Mouse (Mus musculus): ENCODE data around the gene Snap91. TPM values are rescaled to one million over a fixed set of nuclear protein-coding genes. Genes with fewer than 3 reads are reported as not detected.
A peak's percentile ranks its signal among the peaks of the same experiment; 100 is the strongest.

The Snap91 gene
- polyA plus RNA-seq, 1 experiment, result 627 TPM

DNA sequence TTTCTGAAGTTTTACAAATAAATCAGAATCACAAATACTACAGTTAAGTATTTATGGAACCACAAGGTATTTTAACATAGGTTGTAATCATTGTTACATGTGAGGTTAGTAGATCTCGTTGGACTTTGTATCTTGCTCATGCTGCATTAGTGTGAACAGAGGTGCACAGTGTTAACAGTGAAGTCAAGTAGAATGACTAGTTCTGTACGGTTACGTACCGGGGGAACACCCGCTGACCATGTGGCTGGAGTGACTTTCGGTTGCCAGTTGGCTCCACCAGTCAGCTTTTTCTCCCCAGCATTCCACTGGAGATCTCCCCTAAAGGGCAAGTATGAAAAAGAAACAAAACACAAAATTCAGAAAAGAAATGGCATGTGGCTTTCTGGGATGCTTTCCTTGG lies 105.1 kb downstream of the Snap91 start:
- Histone ChIP-seq H3K27ac (ENCODE audit: insufficient read depth, low read depth, low read length) (no peak overlapping the region), H3K4me3 (ENCODE audit: insufficient read depth, low read depth, low read length) (no peak overlapping the region), H3K4me1 (ENCODE audit: control insufficient read depth, insufficient read depth, low read length) (peaks cover 6% of the 10 kb centered on the region)
- no peak for TF ChIP-seq CTCF (IDR thresholded peaks at IDR 0.05; ENCODE audit: insufficient read depth, low read depth, low read length)
- 92% methylated on average over 6 of the region's 6 CpGs for WGBS

DNA sequence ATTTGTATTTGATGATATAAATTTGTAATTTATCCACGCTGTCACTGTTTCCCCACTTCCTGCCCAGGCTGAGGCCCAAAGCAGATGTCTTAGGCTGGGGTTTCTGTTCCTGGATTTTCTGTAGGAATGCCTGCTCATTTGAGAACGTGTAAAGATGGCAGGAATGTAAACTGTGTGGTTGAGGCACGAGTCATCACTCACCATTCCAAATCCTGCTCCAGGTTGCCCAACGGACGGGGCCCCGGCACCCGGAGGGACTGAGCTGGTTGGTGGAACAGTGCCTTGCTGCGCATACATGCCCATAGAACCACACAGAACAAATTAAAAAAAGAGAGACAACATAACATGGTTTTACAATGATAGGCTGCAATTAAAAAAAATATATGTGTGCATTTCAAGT lies 106.5 kb downstream of the Snap91 start:
- Histone ChIP-seq H3K4me1 (ENCODE audit: control insufficient read depth, insufficient read depth, low read length) (peaks cover 6% of the 10 kb centered on the region), H3K27ac (ENCODE audit: insufficient read depth, low read depth, low read length) (no peak overlapping the region), H3K4me3 (ENCODE audit: insufficient read depth, low read depth, low read length) (no peak overlapping the region)
- WGBS, result 74% methylated on average over 8 of the region's 8 CpGs
- TF ChIP-seq POLR2A (IDR thresholded peaks at IDR 0.05; ENCODE audit: insufficient read depth, low read depth, low read length) (no peak), CTCF (IDR thresholded peaks at IDR 0.05; ENCODE audit: insufficient read depth, low read depth, low read length) (no peak)

DNA sequence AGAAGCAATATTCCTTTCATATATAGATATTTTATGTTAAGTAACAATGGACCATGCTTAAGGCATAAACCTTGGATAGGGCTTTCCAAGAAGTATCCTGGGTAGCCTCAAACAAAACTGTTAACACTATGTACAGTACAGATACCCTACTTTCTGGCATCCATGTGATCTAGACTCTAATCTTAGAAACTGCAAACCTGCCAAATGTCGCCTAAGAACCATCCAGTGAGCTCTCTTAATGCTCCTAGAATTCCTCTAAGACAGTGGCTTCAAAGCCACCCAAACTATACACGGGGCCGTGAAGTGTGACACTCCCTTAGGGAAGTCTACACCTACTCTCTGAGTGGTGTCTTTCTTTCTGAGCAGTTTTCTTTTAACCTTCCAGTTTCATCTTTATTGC lies 107.6 kb downstream of the Snap91 start:
- no peak for TF ChIP-seq CTCF (IDR thresholded peaks at IDR 0.05; ENCODE audit: insufficient read depth, low read depth, low read length)
- TF ChIP-seq POLR2A (IDR thresholded peaks at IDR 0.05; ENCODE audit: insufficient read depth, low read depth, low read length), result no peak
- no peak overlapping the region for H3K4me3 ChIP-seq (ENCODE audit: insufficient read depth, low read depth, low read length)
- 73% methylated on average over 3 of the region's 3 CpGs for WGBS
- H3K27ac ChIP-seq (ENCODE audit: insufficient read depth, low read depth, low read length), result no peak overlapping the region
- peaks cover 6% of the 10 kb centered on the region for H3K4me1 ChIP-seq (ENCODE audit: control insufficient read depth, insufficient read depth, low read length)

DNA sequence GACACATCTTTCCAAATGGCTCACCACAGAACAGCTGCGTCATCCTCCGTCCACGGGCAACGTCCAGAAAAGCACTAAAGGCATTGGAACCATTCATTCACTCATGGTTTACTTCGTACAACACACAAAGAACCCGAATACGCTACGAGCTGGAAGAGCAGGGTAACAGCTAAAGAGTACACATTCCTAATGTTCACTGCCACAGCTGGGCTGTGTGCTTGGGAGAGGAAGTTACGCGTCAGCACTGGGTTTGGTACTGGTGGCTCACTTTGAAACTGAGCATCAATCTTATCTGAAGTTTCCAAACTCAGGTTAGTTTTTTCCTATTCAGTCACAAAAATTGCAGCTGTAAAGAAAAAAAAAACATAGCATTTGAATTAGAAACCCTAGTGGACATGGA lies 113.5 kb downstream of the Snap91 start:
- TF ChIP-seq CTCF (IDR thresholded peaks at IDR 0.05; ENCODE audit: insufficient read depth, low read depth, low read length) (no peak), POLR2A (IDR thresholded peaks at IDR 0.05; ENCODE audit: insufficient read depth, low read depth, low read length) (no peak)
- H3K4me3 ChIP-seq (ENCODE audit: insufficient read depth, low read depth, low read length), result no peak overlapping the region
- 81% methylated on average over 10 of the region's 10 CpGs for whole genome bisulfite sequencing
- no peaks in the 10 kb centered on the region for H3K4me1 ChIP-seq (ENCODE audit: control insufficient read depth, insufficient read depth, low read length)
- H3K27ac ChIP-seq (ENCODE audit: insufficient read depth, low read depth, low read length), result no peak overlapping the region

DNA sequence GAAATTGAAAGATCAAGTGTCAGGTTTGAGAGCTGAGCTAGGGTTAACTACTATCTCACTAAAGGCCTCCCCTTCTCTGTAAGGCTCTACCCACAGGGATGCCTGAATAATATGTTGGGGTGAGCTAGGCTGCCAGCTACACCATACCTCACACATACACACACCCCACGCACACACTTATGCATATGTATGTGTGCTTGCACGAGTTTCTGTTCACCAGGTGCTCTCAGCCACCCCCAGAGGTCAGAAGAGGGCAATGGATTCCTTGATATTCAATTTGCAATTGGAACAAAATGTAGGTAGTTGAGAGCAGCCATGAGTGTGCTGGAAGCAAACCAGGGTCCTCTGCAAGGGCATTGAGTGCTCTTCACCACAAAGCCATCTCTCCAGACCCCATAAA lies 116.5 kb downstream of the Snap91 start:
- Histone ChIP-seq H3K4me1 (ENCODE audit: control insufficient read depth, insufficient read depth, low read length) (no peaks in the 10 kb centered on the region), H3K27ac (ENCODE audit: insufficient read depth, low read depth, low read length) (no peak overlapping the region), H3K4me3 (ENCODE audit: insufficient read depth, low read depth, low read length) (no peak overlapping the region)
- WGBS, result 47% methylated on average over 2 of the region's 2 CpGs
- TF ChIP-seq CTCF (IDR thresholded peaks at IDR 0.05; ENCODE audit: insufficient read depth, low read depth, low read length), result no peak
- TF ChIP-seq POLR2A (IDR thresholded peaks at IDR 0.05; ENCODE audit: insufficient read depth, low read depth, low read length), result no peak

DNA sequence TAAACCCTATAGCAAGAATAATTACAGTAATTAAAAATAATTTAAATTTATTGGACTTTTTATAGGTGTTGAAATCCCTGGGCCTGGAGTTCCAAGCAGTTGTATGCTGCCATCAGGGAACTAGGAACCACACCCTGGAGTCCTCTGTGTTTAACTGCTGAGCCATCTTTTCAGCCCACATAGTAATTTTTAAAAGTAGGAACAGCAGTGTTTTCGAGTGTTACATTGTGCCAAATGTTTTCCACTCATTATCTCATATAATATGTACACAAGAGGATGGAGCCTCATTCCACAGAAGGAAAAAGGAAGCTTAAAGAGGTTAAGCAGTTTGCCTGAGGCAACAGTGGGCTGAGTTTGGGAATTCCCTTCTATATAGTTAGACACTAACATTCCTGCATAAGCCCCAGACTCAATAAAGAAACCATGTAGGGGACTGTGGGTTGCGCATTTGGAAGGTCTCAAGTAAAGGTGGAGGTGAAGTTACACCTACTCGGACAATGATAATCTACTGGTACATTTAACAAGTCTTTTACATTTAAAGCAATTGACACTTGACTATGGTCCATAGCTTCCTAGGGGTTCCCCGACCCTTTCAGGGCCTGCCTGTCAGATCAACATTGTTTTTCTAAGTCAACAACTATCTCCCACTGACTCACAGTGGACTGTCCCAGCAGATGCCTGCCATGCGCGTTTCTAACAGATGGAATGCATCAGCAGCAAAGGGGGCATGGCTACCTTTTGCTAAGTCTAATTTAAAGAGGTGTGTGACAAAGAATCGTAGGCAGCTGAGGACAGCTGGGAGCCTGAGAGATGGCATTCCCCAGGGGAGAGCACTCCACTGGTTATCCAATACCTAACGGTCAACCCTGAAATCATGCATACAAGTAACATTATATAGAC lies 117.7 kb downstream of the Snap91 start:
- H3K4me1 ChIP-seq (ENCODE audit: control insufficient read depth, insufficient read depth, low read length), result no peaks in the 10 kb centered on the region
- H3K4me3 ChIP-seq (ENCODE audit: insufficient read depth, low read depth, low read length), result no peak overlapping the region
- H3K27ac ChIP-seq (ENCODE audit: insufficient read depth, low read depth, low read length), result no peak overlapping the region
- TF ChIP-seq CTCF (IDR thresholded peaks at IDR 0.05; ENCODE audit: insufficient read depth, low read depth, low read length) (no peak), POLR2A (IDR thresholded peaks at IDR 0.05; ENCODE audit: insufficient read depth, low read depth, low read length) (no peak)
- 66% methylated on average over 8 of the region's 8 CpGs for WGBS

DNA sequence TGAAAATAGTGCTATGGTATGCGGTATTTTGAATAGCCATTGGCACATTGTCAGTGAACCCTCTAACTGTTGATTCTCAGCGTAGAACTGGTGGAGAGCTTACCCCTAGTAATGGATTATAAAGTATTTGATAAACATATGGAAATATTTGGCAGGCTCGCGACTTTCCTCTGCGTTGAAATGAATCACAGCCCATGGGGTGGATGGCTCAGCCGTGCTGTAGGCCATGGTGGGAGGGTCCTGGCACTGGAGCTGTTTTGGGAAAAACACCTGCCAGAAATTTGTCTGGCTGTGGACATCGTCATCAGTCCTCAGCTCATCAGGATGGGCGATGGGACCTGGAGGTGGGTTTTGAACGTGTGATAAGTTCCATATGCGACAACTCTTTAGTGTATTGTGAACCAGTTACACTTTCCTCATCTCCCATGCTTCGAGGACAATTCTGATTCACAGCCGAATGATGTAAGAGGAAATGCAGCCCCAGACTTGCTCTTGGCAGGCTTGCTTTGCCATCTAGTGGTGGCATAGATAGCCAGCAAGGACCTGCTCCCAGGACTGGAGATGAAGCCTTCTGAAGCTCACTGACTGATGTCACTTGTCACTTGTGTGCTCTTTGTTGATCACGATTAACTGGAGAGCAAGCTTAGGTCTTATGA lies 134.4 kb downstream of the Snap91 start:
- no peak overlapping the region for H3K27ac ChIP-seq (ENCODE audit: insufficient read depth, low read depth, low read length)
- H3K4me1 ChIP-seq (ENCODE audit: control insufficient read depth, insufficient read depth, low read length), result peaks cover 10% of the 10 kb centered on the region; the same call in 1 of the 2 replicates
- H3K4me3 ChIP-seq (ENCODE audit: insufficient read depth, low read depth, low read length), result no peak overlapping the region
- TF ChIP-seq CTCF (IDR thresholded peaks at IDR 0.05; ENCODE audit: insufficient read depth, low read depth, low read length) (peak; percentile 38; the same call in 1 of the 2 replicates), POLR2A (IDR thresholded peaks at IDR 0.05; ENCODE audit: insufficient read depth, low read depth, low read length) (no peak)
- WGBS, result 23% methylated on average over 13 of the region's 13 CpGs

DNA sequence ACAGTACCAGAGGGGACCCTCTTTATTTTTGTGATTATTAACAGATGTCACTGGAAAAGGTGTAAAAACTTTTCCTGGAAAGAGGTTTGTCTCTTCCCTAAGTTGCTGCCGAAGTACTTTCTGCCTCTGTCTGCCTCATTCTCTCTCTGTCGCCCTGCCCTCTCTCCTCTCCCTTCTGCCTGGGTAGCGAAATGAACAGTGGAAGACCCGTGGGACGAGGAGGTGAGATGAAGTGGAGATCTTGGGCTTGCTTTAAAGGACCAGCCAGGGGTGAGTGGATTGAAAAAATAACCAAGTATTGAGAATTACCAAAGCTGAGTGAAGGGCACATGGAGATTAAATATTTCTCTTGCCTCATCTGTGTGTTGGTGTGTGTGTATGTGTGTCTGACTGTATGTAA lies 136.4 kb downstream of the Snap91 start:
- Histone ChIP-seq H3K4me3 (ENCODE audit: insufficient read depth, low read depth, low read length) (no peak overlapping the region), H3K27ac (ENCODE audit: insufficient read depth, low read depth, low read length) (no peak overlapping the region), H3K4me1 (ENCODE audit: control insufficient read depth, insufficient read depth, low read length) (peaks cover 10% of the 10 kb centered on the region; the same call in 1 of the 2 replicates)
- no peak for TF ChIP-seq CTCF (IDR thresholded peaks at IDR 0.05; ENCODE audit: insufficient read depth, low read depth, low read length)
- TF ChIP-seq POLR2A (IDR thresholded peaks at IDR 0.05; ENCODE audit: insufficient read depth, low read depth, low read length), result no peak
- 38% methylated on average over 5 of the region's 5 CpGs for WGBS
